In the genomic region with DNA sequence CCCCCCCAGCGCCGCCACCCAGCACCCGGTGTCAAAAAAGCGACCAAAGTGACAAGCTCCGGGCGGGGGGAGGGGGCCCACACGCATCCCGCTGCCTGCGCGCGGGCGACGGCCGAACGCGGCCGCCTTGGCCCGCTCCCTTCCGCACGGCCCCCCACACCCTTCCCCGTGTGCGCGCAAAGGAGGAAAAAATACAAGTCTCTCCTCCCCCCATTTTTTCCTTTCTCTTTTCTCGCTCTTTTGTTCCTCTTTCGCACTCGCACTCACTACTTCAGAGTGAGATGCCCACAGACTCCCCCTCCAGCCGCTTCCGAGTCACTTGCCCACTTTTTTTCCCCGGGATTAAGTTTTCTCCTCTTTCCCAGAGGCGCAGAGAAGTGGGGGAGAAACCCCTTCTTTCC, we compare ENCODE assay signal across 8 mouse cellular contexts. TPM values are rescaled to one million over a fixed set of nuclear protein-coding genes. Genes with fewer than 3 reads are reported as not detected.
DNase-seq lines count a peak whose midpoint lies in the region; ATAC-seq lines count a peak whose summit lies in the region.

No protein-coding gene starts in this region.

- peak overlapping the region; percentile 88 for H3K4me3 ChIP-seq in heart, embryonic 10.5 days
- H3K4me3 ChIP-seq in brown adipose tissue, adult 24 weeks (ENCODE audit: insufficient read depth, low read depth, low read length), result peak overlapping the region; percentile 90
- H3K4me3 ChIP-seq in hindbrain, embryonic 16.5 days (ENCODE audit: low read length), result peak overlapping the region; percentile 69
- peak overlapping the region; percentile 81 for H3K4me3 ChIP-seq in midbrain, embryonic 15.5 days

- no peak for DNase-seq in heart, embryonic 10.5 days (ENCODE audit: low spot score)
- no peak for DNase-seq in heart, adult 8-10 months (ENCODE audit: low spot score)
- peak; percentile 58 for DNase-seq in A20 (ENCODE audit: low read depth, low spot score)
- DNase-seq in yolk sac, embryonic 10.5 days (ENCODE audit: low spot score), result no peak
- DNase-seq in urinary bladder, adult 2 months (ENCODE audit: low spot score), result no peak

- peaks cover 15% of the 10 kb centered on the region for H3K4me1 ChIP-seq in heart, embryonic 10.5 days
- H3K4me1 ChIP-seq in brown adipose tissue, adult 24 weeks (ENCODE audit: control insufficient read depth, insufficient read depth, insufficient read length, low read length), result no peaks in the 10 kb centered on the region
- H3K4me1 ChIP-seq in hindbrain, embryonic 16.5 days (ENCODE audit: control insufficient read depth, insufficient read depth, low read depth, low read length), result peaks cover 11% of the 10 kb centered on the region
- H3K4me1 ChIP-seq in midbrain, embryonic 15.5 days, result peaks cover 32% of the 10 kb centered on the region

- peak overlapping the region; percentile 85 for H3K9ac ChIP-seq in hindbrain, embryonic 16.5 days (ENCODE audit: low read depth, low read length)
- peak overlapping the region; percentile 89 for H3K9ac ChIP-seq in midbrain, embryonic 15.5 days

- peak overlapping the region; percentile 99 for H3K4me2 ChIP-seq in hindbrain, embryonic 16.5 days (ENCODE audit: low read length)
- peak overlapping the region; percentile 98 for H3K4me2 ChIP-seq in midbrain, embryonic 15.5 days

- ATAC-seq in hindbrain, embryonic 16.5 days, result peak; percentile 38
- ATAC-seq in midbrain, embryonic 15.5 days (replicated peaks), result peak; percentile 64

- H3K27me3 ChIP-seq in heart, embryonic 10.5 days (ENCODE audit: insufficient read depth, poor library complexity, severe bottlenecking), result no peaks in the 10 kb centered on the region
- H3K27me3 ChIP-seq in hindbrain, embryonic 16.5 days (replicated peaks; ENCODE audit: control insufficient read depth, insufficient read depth, low read length), result no peaks in the 10 kb centered on the region
- H3K27me3 ChIP-seq in midbrain, embryonic 15.5 days (replicated peaks), result no peaks in the 10 kb centered on the region

- 0% methylated on average over 9 of the region's 30 CpGs for WGBS in heart, embryonic 10.5 days
- WGBS in hindbrain, embryonic 16.5 days, result under 1% methylated on average over 8 of the region's 30 CpGs
- under 1% methylated on average over 11 of the region's 30 CpGs for WGBS in midbrain, embryonic 15.5 days

- no peaks in the 10 kb centered on the region for H3K36me3 ChIP-seq in heart, embryonic 10.5 days
- H3K36me3 ChIP-seq in hindbrain, embryonic 16.5 days (ENCODE audit: control insufficient read depth, insufficient read depth, low read length), result no peaks in the 10 kb centered on the region
- H3K36me3 ChIP-seq in midbrain, embryonic 15.5 days (replicated peaks), result no peaks in the 10 kb centered on the region

- no peaks in the 10 kb centered on the region for H3K9me3 ChIP-seq in heart, embryonic 10.5 days
- no peaks in the 10 kb centered on the region for H3K9me3 ChIP-seq in hindbrain, embryonic 16.5 days (ENCODE audit: control insufficient read depth, low read length)
- H3K9me3 ChIP-seq in midbrain, embryonic 15.5 days, result no peaks in the 10 kb centered on the region

- peak overlapping the region; percentile 97 for H3K27ac ChIP-seq in heart, embryonic 10.5 days
- no peak overlapping the region for H3K27ac ChIP-seq in brown adipose tissue, adult 24 weeks (replicated peaks; ENCODE audit: low read depth, low read length)
- H3K27ac ChIP-seq in hindbrain, embryonic 16.5 days (ENCODE audit: low read depth, low read length), result peak overlapping the region; percentile 94
- peak overlapping the region; percentile 95 for H3K27ac ChIP-seq in midbrain, embryonic 15.5 days

RNA-seq across cellular contexts. Expression of gene L3mbtl3, which starts 0.4 kb away (rescaled TPM):
- 11.3 and 13.2 TPM in 2 replicates for polyA plus RNA-seq in heart, embryonic 10.5 days (2016; fragmentation: Nextera tagmentation; extraction: Ambion mirVana)
- 1 to 10 TPM; 6.7 to 7.0 (median 6.9) TPM for total RNA-seq in heart, adult 8-10 months (2022)
- 5.2 TPM in 2 replicates for polyA plus RNA-seq in brown adipose tissue, adult 24 weeks (2012; ENCODE audit: insufficient read depth, insufficient read length, missing spikeins)
- polyA plus RNA-seq in hindbrain, embryonic 16.5 days (2015; fragmentation: Nextera tagmentation; extraction: Ambion mirVana), result 24.5 and 25.6 TPM in 2 replicates
- 33.9 and 37.5 TPM in 2 replicates for polyA plus RNA-seq in midbrain, embryonic 15.5 days (2015; fragmentation: Nextera tagmentation; extraction: Ambion mirVana)
- 6.8 and 9.5 TPM in 2 replicates for polyA plus RNA-seq in urinary bladder, adult 2 months (2012; rRNA removed)
